Mouse (Mus musculus) lung, embryonic 16.5 days (tissue): ENCODE data around the gene Fbln1. TPM values are rescaled to one million over a fixed set of nuclear protein-coding genes. Genes with fewer than 3 reads are reported as not detected.

Source experiments
- ATAC-seq: fragments of 200-750 bp; cut with Nextera tagmentation; 2 replicates; pipeline ENCODE4 v1.8.0; 2017; ENCODE audit warnings: low read depth, mild to moderate bottlenecking, moderate library complexity
- H3K27ac ChIP-seq: fragments of 300-500 bp; sonication (generic); 2 replicates; pipeline ENCODE4 v1.5.1; 2014; ENCODE audit warnings: mild to moderate bottlenecking, control low read depth, low read length
- H3K27me3 ChIP-seq: fragments of 300-500 bp; sonication (generic); 2 replicates; pipeline ENCODE4 v1.6.1; 2014; ENCODE audit warnings: low read depth, low read length, mixed read lengths; ENCODE audit not compliant: control insufficient read depth, insufficient read depth
- H3K36me3 ChIP-seq: fragments of 300-500 bp; sonication (generic); 2 replicates; pipeline ENCODE4 v1.6.1; 2014; ENCODE audit warnings: low read length; ENCODE audit not compliant: control insufficient read depth, insufficient read depth
- H3K4me1 ChIP-seq: fragments of 300-500 bp; sonication (generic); replicated peaks from 2 replicates; pipeline ENCODE4 v1.6.1; 2014; ENCODE audit warnings: low read length, mixed read lengths; ENCODE audit not compliant: control insufficient read depth, insufficient read depth
- H3K4me2 ChIP-seq: fragments of 300-500 bp; sonication (generic); 2 replicates; pipeline ENCODE4 v1.6.1; 2014; ENCODE audit warnings: low read depth, low read length, control low read depth
- H3K4me3 ChIP-seq: fragments of 300-500 bp; sonication (generic); 2 replicates; pipeline ENCODE4 v1.5.1; 2014; ENCODE audit warnings: mild to moderate bottlenecking, low read length, control low read depth
- H3K9ac ChIP-seq: fragments of 300-500 bp; sonication (generic); 2 replicates; pipeline ENCODE4 v1.6.1; 2014; ENCODE audit warnings: low read length, control low read depth
- H3K9me3 ChIP-seq: fragments of 300-500 bp; sonication (generic); 2 replicates; pipeline ENCODE4 v1.6.1; 2016; ENCODE audit warnings: low read length; ENCODE audit not compliant: control insufficient read depth
- WGBS: fragments of 180-500 bp; shearing (Covaris S2); extraction: QIAGEN DNeasy Blood & Tissue Kit; methylation state at CpG from one replicate; pipeline ENCODE4 v1.1.7; 2014; 5-methylcytosine and 5-hydroxymethylcytosine counted together
- polyA plus RNA-seq: library from polyadenylated mRNA; unstranded; fragments of >200 nt; fragmentation: Nextera tagmentation; extraction: Ambion mirVana; gene quantifications from 2 replicates; pipeline ENCODE4 v1.2.1, GENCODE M21; 2015

The Fbln1 gene
- polyA plus RNA-seq, 1 experiment from 2014 or later: 237 TPM

DNA sequence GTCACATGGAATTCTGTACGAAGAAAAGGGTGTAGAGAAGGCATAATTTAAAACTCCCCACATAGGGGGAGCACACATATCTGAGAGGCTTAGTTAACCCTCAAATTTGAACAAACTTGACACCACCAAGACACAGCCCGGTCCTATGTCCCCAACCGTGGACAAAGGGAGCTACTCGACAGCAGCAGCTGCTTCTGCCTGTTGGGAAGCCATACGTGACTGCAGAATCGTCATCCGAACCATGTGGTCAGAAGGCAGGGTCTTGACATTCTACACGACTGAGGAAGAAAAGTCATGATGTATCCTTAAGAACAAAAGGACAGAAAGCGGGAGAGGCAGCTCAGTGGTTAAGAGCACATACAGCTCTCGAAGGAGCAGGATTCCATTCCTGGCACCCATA is 31.7 kb upstream of the Fbln1 start:
- 56% methylated on average over 10 of the region's 10 CpGs for WGBS
- no peaks in the 10 kb centered on the region for H3K9me3 ChIP-seq
- no peak overlapping the region for H3K4me3 ChIP-seq
- no peak overlapping the region for H3K4me2 ChIP-seq
- ATAC-seq: no peak
- no peak overlapping the region for H3K9ac ChIP-seq
- peaks cover 19% of the 10 kb centered on the region for H3K4me1 ChIP-seq
- no peaks in the 10 kb centered on the region for H3K36me3 ChIP-seq
- no peak overlapping the region for H3K27ac ChIP-seq
- no peaks in the 10 kb centered on the region for H3K27me3 ChIP-seq

DNA sequence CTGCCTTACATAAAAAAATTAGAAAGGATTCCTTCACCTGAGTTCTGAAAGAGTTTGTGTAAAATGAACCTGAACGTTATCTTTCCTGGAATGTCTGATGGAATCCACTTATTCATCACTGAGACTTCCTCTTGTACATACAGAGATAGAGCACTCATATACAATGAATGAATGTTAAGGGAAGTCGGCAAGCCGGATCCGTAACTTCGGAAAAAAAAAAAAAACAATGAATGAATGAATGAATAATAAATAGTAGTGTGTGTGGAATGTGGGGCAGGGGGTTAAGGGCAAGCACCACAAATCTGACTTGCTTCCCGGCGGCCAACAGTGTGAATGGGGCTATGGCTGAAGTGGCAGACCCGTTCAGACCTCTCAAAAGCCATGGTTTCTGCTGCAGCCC is 28.2 kb upstream of the Fbln1 start:
- peaks cover 24% of the 10 kb centered on the region for H3K4me1 ChIP-seq
- no peak for ATAC-seq
- H3K9ac ChIP-seq: no peak overlapping the region
- no peaks in the 10 kb centered on the region for H3K9me3 ChIP-seq
- H3K27me3 ChIP-seq: no peaks in the 10 kb centered on the region
- 0 out of 2 replicates have a peak overlapping the region, but pooled peaks have one; percentile 6 for H3K4me2 ChIP-seq
- no peak overlapping the region for H3K4me3 ChIP-seq
- H3K36me3 ChIP-seq: no peaks in the 10 kb centered on the region
- 0 out of 2 replicates have a peak overlapping the region, but pooled peaks have one; percentile 15 for H3K27ac ChIP-seq
- 22% methylated on average over 8 of the region's 8 CpGs for WGBS

DNA sequence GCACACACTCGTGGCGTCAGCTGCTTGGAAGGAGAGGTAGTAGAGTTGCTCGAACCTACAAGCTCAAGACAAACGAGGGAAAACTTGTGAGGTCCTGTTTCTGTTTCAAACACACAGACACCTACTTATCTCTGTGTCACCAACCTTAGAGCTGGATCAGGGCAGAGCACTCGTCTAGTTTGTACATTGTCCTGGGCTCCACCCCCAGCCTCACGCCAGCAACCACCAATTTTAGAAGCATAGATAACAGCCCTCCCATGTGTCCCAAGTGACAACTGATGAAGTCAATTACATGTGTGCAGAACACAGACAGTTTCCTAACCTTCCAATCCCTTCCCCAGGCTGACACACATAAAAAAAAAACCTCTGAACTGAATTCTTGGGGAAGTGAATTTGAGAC is 27.6 kb upstream of the Fbln1 start:
- peaks cover 23% of the 10 kb centered on the region for H3K4me1 ChIP-seq
- H3K9me3 ChIP-seq: no peaks in the 10 kb centered on the region
- no peak overlapping the region for H3K27ac ChIP-seq
- 25% methylated on average over 6 of the region's 6 CpGs for WGBS
- 0 out of 2 replicates have a peak overlapping the region, but pooled peaks have one; percentile 6 for H3K4me2 ChIP-seq
- H3K4me3 ChIP-seq: no peak overlapping the region
- no peak overlapping the region for H3K9ac ChIP-seq
- no peaks in the 10 kb centered on the region for H3K27me3 ChIP-seq
- no peaks in the 10 kb centered on the region for H3K36me3 ChIP-seq
- ATAC-seq: no peak

DNA sequence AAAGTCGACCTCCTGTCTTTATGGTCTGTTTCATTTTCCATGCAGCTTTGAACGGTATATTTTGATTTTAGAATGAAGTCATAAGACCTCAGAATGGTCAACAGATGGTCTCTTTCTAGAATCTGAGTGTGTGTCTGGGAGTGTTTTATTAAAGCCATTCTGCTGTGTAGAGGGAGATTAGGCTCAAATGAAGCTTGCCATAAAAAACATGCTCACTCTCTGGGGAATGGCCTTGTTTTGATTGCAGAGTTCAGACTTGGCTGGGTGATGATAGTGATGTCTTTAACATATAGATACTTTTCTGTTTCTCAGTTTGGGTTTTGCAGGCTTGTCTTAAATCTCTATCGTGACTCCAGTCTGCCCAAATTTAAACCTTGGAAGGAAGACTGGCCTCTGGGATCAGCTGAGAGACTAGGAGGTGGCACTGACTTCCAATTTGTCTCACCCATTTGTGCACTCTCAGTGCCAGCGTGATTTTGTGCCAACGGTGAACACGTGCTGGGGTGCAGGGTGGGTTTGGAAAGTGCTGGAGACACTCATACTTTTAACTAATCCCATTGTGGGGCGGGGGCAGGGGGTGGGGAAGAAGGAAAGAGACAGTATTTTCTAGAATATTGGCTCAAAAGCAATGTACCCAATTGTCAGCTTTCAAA is 26.1 kb upstream of the Fbln1 start:
- Histone ChIP-seq H3K4me3 (no peak overlapping the region), H3K9ac (no peak overlapping the region), H3K9me3 (no peaks in the 10 kb centered on the region), H3K36me3 (no peaks in the 10 kb centered on the region), H3K27ac (peak overlapping the region; percentile 61; the same call in 1 of the 2 replicates), H3K27me3 (no peaks in the 10 kb centered on the region), H3K4me1 (peaks cover 23% of the 10 kb centered on the region), H3K4me2 (no peak overlapping the region)
- WGBS: 59% methylated on average over 7 of the region's 7 CpGs
- ATAC-seq: peak; percentile 44

DNA sequence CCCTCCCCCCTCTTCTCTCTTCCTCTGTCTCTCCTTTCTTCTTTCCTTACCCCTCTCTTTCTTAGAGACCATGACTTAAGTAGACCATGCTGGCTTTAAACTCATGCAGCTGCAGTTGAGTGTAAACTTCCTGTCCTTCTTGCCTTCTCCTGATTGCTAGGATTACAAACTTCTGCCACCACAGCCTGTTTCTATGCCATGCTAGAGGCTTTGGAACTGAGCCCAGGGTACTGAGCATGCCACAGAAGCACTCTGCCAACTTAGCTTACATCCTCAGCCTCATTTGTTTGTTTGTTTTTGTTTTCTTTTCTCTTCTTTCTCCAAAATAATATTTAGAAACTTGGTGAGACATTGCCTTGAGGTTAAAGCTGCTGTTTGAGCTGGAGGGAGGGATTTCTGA is 25.4 kb upstream of the Fbln1 start:
- no peaks in the 10 kb centered on the region for H3K27me3 ChIP-seq
- no peak overlapping the region for H3K9ac ChIP-seq
- H3K36me3 ChIP-seq: no peaks in the 10 kb centered on the region
- H3K4me2 ChIP-seq: no peak overlapping the region
- peak overlapping the region; percentile 61; the same call in 1 of the 2 replicates for H3K27ac ChIP-seq
- no peak overlapping the region for H3K4me3 ChIP-seq
- H3K4me1 ChIP-seq: peaks cover 23% of the 10 kb centered on the region
- no peaks in the 10 kb centered on the region for H3K9me3 ChIP-seq
- no peak for ATAC-seq

DNA sequence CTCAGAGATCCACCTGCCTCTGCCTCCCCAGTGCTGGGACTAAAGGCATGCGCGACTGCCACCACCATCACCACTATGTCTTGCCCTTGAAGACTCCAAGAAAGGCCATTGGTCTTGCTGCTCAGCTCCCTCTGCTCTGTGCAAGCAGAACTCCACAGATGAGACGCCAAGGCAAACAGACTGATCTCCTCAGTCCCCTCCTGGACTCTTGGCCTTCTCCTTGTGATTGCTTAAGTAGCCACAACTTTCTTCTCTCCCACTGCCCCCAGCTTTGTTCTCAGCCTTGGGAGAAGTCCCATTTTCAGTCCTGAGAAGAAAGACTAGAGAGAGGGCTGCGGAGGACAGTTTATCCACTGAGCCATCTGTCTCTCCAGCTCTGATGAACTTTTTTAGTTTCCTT is 23.7 kb upstream of the Fbln1 start:
- H3K4me2 ChIP-seq: no peak overlapping the region
- H3K9me3 ChIP-seq: no peaks in the 10 kb centered on the region
- H3K27me3 ChIP-seq: no peaks in the 10 kb centered on the region
- WGBS: 77% methylated on average over 4 of the region's 4 CpGs
- peaks cover 20% of the 10 kb centered on the region for H3K4me1 ChIP-seq
- H3K4me3 ChIP-seq: no peak overlapping the region
- ATAC-seq: no peak
- H3K27ac ChIP-seq: no peak overlapping the region
- no peaks in the 10 kb centered on the region for H3K36me3 ChIP-seq
- H3K9ac ChIP-seq: no peak overlapping the region

DNA sequence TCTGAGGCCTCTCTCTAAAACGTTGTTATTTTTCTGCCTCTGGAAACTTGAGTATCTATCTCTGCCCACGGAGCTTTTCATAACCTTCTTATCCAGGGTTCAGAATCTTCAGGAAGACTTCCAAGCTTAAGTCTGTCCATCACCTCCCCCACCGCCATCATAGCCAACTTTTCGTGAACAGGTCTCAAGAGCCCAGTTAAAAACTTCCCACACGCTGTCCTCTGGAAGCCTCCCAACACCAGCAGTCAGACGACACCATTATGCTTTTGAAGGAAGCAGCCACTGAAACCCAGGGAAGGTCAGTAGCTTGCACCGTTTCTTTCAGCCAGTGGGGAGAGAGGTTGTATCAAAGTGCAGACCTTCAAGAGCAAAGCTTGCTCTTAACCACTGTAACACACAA is 18.8 kb upstream of the Fbln1 start:
- H3K4me3 ChIP-seq: no peak overlapping the region
- no peaks in the 10 kb centered on the region for H3K4me1 ChIP-seq
- H3K36me3 ChIP-seq: no peaks in the 10 kb centered on the region
- no peaks in the 10 kb centered on the region for H3K9me3 ChIP-seq
- H3K4me2 ChIP-seq: no peak overlapping the region
- no peak overlapping the region for H3K27ac ChIP-seq
- no peak for ATAC-seq
- WGBS: 50% methylated on average over 7 of the region's 7 CpGs
- H3K9ac ChIP-seq: no peak overlapping the region
- H3K27me3 ChIP-seq: no peaks in the 10 kb centered on the region

DNA sequence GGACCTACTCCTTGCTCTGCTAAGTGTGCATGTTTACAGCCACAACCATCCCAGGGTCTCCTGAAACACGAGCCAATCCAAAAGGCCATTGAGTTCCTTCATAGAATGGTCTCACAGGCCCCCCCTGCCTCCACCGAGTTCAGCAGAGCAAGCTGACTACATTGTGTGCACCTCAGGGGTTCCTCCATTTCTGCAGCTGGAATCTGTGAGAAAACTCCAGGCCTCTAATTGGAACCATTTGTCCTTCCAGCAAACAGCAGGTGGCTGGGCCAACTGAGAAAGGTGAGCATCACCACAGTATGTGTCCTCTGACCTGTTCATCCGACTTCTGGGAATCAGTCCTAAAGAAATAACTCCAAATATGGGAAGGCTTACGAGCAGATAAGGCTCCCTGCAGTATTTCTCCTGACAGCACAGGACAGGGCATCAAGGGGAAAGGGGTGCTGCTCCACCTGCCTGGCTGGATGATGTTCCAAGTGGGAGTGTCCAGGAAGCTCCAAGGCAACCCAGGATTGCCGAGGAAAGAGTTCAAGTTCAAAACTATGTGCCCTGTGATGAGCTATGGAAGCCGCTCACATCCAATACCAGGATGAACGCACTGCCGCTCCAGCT is 17.5 kb upstream of the Fbln1 start:
- no peak overlapping the region for H3K4me2 ChIP-seq
- WGBS: 47% methylated on average over 8 of the region's 8 CpGs
- H3K36me3 ChIP-seq: no peaks in the 10 kb centered on the region
- H3K4me3 ChIP-seq: no peak overlapping the region
- no peak overlapping the region for H3K9ac ChIP-seq
- H3K9me3 ChIP-seq: no peaks in the 10 kb centered on the region
- no peak overlapping the region for H3K27ac ChIP-seq
- H3K27me3 ChIP-seq: no peaks in the 10 kb centered on the region
- ATAC-seq: no peak
- no peaks in the 10 kb centered on the region for H3K4me1 ChIP-seq

DNA sequence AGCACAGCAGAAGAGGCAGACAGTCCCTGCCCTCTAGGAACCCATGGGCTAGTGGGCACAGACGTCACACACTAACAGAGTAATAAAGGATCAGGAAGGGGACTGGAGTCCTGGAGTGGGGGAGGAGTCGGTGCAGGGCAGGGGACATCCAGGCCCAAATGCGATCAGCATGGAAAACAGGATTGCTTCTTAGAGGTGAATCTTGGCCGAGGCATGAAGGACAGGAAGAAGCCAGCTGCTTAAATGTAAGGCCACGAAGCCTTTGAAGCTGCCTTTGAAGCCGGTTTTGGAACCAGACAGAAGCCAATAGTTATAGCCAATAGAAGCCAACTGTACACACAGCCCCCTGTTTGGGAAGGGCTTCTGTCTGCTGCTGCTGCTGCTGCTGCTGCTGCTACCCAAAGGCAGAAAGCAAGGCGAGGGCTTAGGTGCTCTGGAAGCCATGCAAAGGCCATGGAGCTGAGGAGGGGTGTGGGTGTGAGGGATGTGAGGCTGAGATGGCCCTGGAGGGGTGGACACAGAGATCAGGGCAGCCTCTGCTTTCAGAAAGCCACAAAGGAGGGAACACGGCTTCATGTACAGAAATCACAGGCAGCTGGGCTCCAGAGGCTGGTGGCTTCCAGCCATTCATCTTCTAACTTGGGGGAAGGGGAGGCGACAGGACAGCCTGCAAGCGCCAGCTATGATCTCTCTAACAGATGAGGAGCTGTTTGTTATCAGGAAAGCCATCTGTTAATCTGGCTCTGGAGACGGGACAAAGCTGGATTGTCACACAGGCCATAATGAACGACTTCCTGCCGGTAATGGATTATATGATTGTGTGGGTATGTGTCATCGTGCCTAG is 5.1 kb upstream of the Fbln1 start:
- H3K9ac ChIP-seq: peak overlapping the region; percentile 24; the same call in 1 of the 2 replicates
- WGBS: 29% methylated on average over 14 of the region's 14 CpGs
- H3K9me3 ChIP-seq: no peaks in the 10 kb centered on the region
- ATAC-seq: peak; percentile 84
- no peaks in the 10 kb centered on the region for H3K36me3 ChIP-seq
- no peak overlapping the region for H3K4me3 ChIP-seq
- 0 out of 2 replicates have a peak overlapping the region, but pooled peaks have one; percentile 14 for H3K4me2 ChIP-seq
- peak overlapping the region; percentile 94 for H3K27ac ChIP-seq
- H3K27me3 ChIP-seq: no peaks in the 10 kb centered on the region
- peaks cover 26% of the 10 kb centered on the region for H3K4me1 ChIP-seq
